Mouse (Mus musculus): Measurements from ENCODE around the gene Wbp1.

DNA sequence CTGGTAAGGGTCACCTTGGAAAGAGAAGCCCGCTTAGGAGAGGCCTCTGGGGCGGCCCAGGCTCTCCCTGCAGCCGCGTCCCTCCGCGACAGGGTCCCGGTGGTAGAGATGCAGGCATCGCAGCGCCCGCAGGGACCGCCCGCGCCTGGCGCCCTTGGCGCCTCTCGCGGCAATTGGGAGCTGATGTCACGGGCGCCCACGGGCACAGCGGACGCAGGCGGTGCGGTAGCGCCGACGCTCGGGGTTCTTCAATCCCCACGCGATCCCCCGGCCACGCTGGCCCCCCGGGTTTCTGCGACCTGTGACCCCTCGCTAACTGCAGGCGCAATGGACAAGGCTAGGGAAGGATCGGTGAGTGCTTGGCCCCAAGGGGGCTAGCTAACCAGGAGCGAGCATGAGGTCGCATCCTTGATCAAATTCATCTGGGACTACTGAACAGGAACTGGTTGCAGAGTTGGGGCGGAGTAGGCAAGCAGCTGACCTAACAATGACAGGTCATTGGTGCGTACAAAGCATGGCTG lies 20.9 kb upstream of the Wbp1 start:
- TF ChIP-seq MAX (IDR thresholded peaks at IDR 0.05) (peak; percentile 51), CTCF (IDR thresholded peaks at IDR 0.05; ENCODE audit: control insufficient read depth, insufficient read depth, insufficient read length) (no peak), CEBPB (IDR thresholded peaks at IDR 0.05; ENCODE audit: low read depth) (no peak), MYOD1 (IDR thresholded peaks at IDR 0.05; ENCODE audit: control insufficient read depth, insufficient read length, low read depth) (no peak), USF1 (IDR thresholded peaks at IDR 0.05; ENCODE audit: low read depth) (peak; percentile 31), FOSL1 (IDR thresholded peaks at IDR 0.05; ENCODE audit: insufficient read depth, low read length, poor library complexity, severe bottlenecking) (no peak), MYOG (IDR thresholded peaks at IDR 0.05; ENCODE audit: control insufficient read depth, extremely low read depth, insufficient read length) (no peak)
